Mouse (Mus musculus): ENCODE results near the gene Trex1.

- TF ChIP-seq CTCF (IDR thresholded peaks at IDR 0.05; ENCODE audit: borderline replicate concordance, control insufficient read depth, extremely low read depth, insufficient read depth, low read length, poor library complexity), result no peak
- TF ChIP-seq POLR2A (IDR thresholded peaks at IDR 0.05; ENCODE audit: control insufficient read depth, extremely low read depth, insufficient read depth, low read length, poor library complexity), result no peak
Measured at GRCm38 (mm10) chr9:109008081-109008480, 51.5 kb downstream of the Trex1 start.

Measured in thymus, adult 2 months (tissue).